Mouse (Mus musculus) bone marrow macrophage, adult 2 months (primary cell): ENCODE results near the gene Rab11fip5.

ENCODE experiments used
- CTCF ChIP-seq: IDR thresholded peaks from 2 replicates; pipeline ENCODE4 v1.5.1; 2012; ENCODE audit warnings: low read depth, mild to moderate bottlenecking, low read length, moderate library complexity
- POLR2A ChIP-seq: IDR thresholded peaks from 2 replicates; pipeline ENCODE4 v1.6.1; 2012; ENCODE audit warnings: mild to moderate bottlenecking, low read depth, low read length, borderline replicate concordance

- TF ChIP-seq POLR2A (no peak), CTCF (no peak)
These were observed 25.3 kb upstream of the Rab11fip5 start for GRCm38 (mm10) chr6:85399715-85400114.
